Mouse (Mus musculus) G1E (cell line): ENCODE measurements around the gene Ttc17. TPM values are rescaled to one million over a fixed set of nuclear protein-coding genes. Genes with fewer than 3 reads are reported as not detected.
A peak's percentile ranks its signal among the peaks of the same experiment; 100 is the strongest.

ENCODE experiments used
- ATAC-seq: 2 replicates; pipeline ENCODE4 v1.8.0; 2016; ENCODE audit warnings: mild to moderate bottlenecking; ENCODE audit not compliant: insufficient number of reproducible peaks, poor library complexity, low FRiP score, severe bottlenecking; ENCODE audit errors: extremely low read depth
- DNase-seq: peaks from one replicate; pipeline ENCODE4 v3.0.0; 2012; ENCODE audit warnings: low spot score
- H3K27me3 ChIP-seq: 2 replicates; pipeline ENCODE4 v1.6.1; 2012; ENCODE audit warnings: mild to moderate bottlenecking, low read length, inconsistent platforms; ENCODE audit not compliant: insufficient read depth
- H3K36me3 ChIP-seq: replicated peaks from 2 replicates; pipeline ENCODE3; 2012; ENCODE audit warnings: mild to moderate bottlenecking, inconsistent platforms
- H3K4me1 ChIP-seq: 2 replicates; pipeline ENCODE4 v1.6.1; 2012; ENCODE audit warnings: low read depth, low read length, inconsistent platforms, mixed read lengths; ENCODE audit not compliant: insufficient read depth
- H3K4me3 ChIP-seq: 2 replicates; pipeline ENCODE4 v1.5.1; 2012; ENCODE audit warnings: low read depth, mild to moderate bottlenecking, inconsistent platforms, low read length, moderate library complexity, mixed read lengths
- H3K9me3 ChIP-seq: replicated peaks from 2 replicates; pipeline ENCODE4 v1.6.1; 2012; ENCODE audit warnings: inconsistent platforms
- CTCF ChIP-seq: IDR thresholded peaks from 2 replicates; pipeline ENCODE4 v1.5.1; 2012; ENCODE audit warnings: low read depth, low read length, inconsistent platforms, mixed read lengths
- GATA1 ChIP-seq: IDR thresholded peaks from 2 replicates; pipeline ENCODE4 v1.6.1; 2012; ENCODE audit warnings: borderline replicate concordance, low read length, inconsistent platforms, mixed read lengths
- GATA2 ChIP-seq: IDR thresholded peaks from 2 replicates; pipeline ENCODE4 v1.6.1; 2012; ENCODE audit warnings: low read depth, low read length, inconsistent platforms, borderline replicate concordance
- POLR2AphosphoS5 ChIP-seq: IDR thresholded peaks from 2 replicates; pipeline ENCODE4 v1.6.1; 2012; ENCODE audit warnings: low read depth, low read length, inconsistent platforms; ENCODE audit not compliant: insufficient replicate concordance
- TAL1 ChIP-seq: conservative IDR thresholded peaks from 2 replicates; pipeline ENCODE4 v1.6.1; 2012; ENCODE audit warnings: low read depth, low read length, inconsistent platforms, mixed read lengths
- polyA plus RNA-seq: library from polyadenylated mRNA; stranded (reverse); fragments of >175 nt; gene quantifications from 2 replicates; pipeline ENCODE4 v1.2.3, GENCODE M21; 2012
- total RNA-seq, 2 experiments: library from RNA; stranded (forward) in 1 of 2; stranded (reverse) in 1 of 2; fragments of 200-1000 nt in 1 of 2; fragments of >200 nt in 1 of 2; fragmentation: Nextera tagmentation in 1 of 2; gene quantifications; 2 replicates each; pipeline ENCODE4 v1.2.3; 2014 to 2017

Gene Ttc17
- total and polyA plus RNA-seq, 3 experiments = 4.1 to 33.0 (median 18.9) TPM

- DNase-seq (no peak), ATAC-seq (peak; percentile 94)
- Histone ChIP-seq H3K27me3 (no peaks in the 10 kb centered on the region), H3K36me3 (peaks cover 83% of the 10 kb centered on the region), H3K9me3 (no peaks in the 10 kb centered on the region), H3K4me1 (peaks cover 3% of the 10 kb centered on the region), H3K4me3 (no peak overlapping the region)
- TF ChIP-seq POLR2AphosphoS5 = no peak
Measured at GRCm38 (mm10) chr2:94360398-94360973, 46.0 kb downstream of the Ttc17 start.

- H3K9me3 ChIP-seq = no peaks in the 10 kb centered on the region
- ATAC-seq (no peak), DNase-seq (no peak)
- H3K36me3 ChIP-seq = peaks cover 64% of the 10 kb centered on the region
- TF ChIP-seq GATA2 = no peak
- TF ChIP-seq POLR2AphosphoS5 = no peak
- no peak for TF ChIP-seq GATA1
- TF ChIP-seq CTCF = no peak
- no peak for TF ChIP-seq TAL1
- H3K4me3 ChIP-seq = no peak overlapping the region
- H3K4me1 ChIP-seq = no peaks in the 10 kb centered on the region
- no peaks in the 10 kb centered on the region for H3K27me3 ChIP-seq
Measured at GRCm38 (mm10) chr2:94348165-94348591, 58.3 kb downstream of the Ttc17 start.

GRCm38 (mm10) chr2:94346746-94347145, 59.7 kb downstream of the Ttc17 start:
- ATAC-seq (no peak), DNase-seq (no peak)
- Histone ChIP-seq H3K36me3 (peaks cover 65% of the 10 kb centered on the region), H3K4me1 (no peaks in the 10 kb centered on the region), H3K4me3 (no peak overlapping the region), H3K27me3 (no peaks in the 10 kb centered on the region), H3K9me3 (no peaks in the 10 kb centered on the region)
- no peak for TF ChIP-seq GATA2
- TF ChIP-seq CTCF = no peak
- TF ChIP-seq POLR2AphosphoS5 = no peak
- no peak for TF ChIP-seq TAL1

- Histone ChIP-seq H3K4me1 (no peaks in the 10 kb centered on the region), H3K9me3 (no peaks in the 10 kb centered on the region), H3K36me3 (peaks cover 70% of the 10 kb centered on the region), H3K4me3 (no peak overlapping the region), H3K27me3 (no peaks in the 10 kb centered on the region)
- DNase-seq (no peak), ATAC-seq (no peak)
- TF ChIP-seq CTCF (no peak), TAL1 (no peak), POLR2AphosphoS5 (no peak), GATA2 (no peak), GATA1 (no peak)
Measured at GRCm38 (mm10) chr2:94344624-94345023, 61.9 kb downstream of the Ttc17 start.

- H3K4me3 ChIP-seq = no peak overlapping the region
- peaks cover 74% of the 10 kb centered on the region for H3K36me3 ChIP-seq
- H3K4me1 ChIP-seq = no peaks in the 10 kb centered on the region
- no peaks in the 10 kb centered on the region for H3K9me3 ChIP-seq
- TF ChIP-seq GATA1 = no peak
- TF ChIP-seq GATA2 = no peak
- TF ChIP-seq TAL1 = no peak
- TF ChIP-seq CTCF = no peak
- no peak for TF ChIP-seq POLR2AphosphoS5
- no peaks in the 10 kb centered on the region for H3K27me3 ChIP-seq
- ATAC-seq (no peak; the same call in 1 of the 2 replicates), DNase-seq (no peak)
Measured at GRCm38 (mm10) chr2:94343290-94344285, 62.9 kb downstream of the Ttc17 start.

- DNase-seq = no peak
- Histone ChIP-seq H3K4me1 (no peaks in the 10 kb centered on the region), H3K36me3 (peaks cover 85% of the 10 kb centered on the region), H3K27me3 (no peaks in the 10 kb centered on the region), H3K4me3 (no peak overlapping the region), H3K9me3 (no peaks in the 10 kb centered on the region)
- ATAC-seq = no peak
- no peak for TF ChIP-seq POLR2AphosphoS5
Measured at GRCm38 (mm10) chr2:94340769-94341168, 65.7 kb downstream of the Ttc17 start.
